Mouse (Mus musculus) brain, adult 2 months (tissue): Measurements from ENCODE around the gene Olfr1418.
A peak's percentile ranks its signal among the peaks of the same experiment; 100 is the strongest.
"Not testable (repeated sequence)": the region's sequence is repeated elsewhere in the genome, so short reads cannot be mapped to it uniquely, and the experiment has no call there.

Experiments used
- DNase-seq: peaks from one replicate; pipeline ENCODE4 v3.0.0; 2011; ENCODE audit warnings: low read depth, low spot score

Gene Olfr1418

DNA sequence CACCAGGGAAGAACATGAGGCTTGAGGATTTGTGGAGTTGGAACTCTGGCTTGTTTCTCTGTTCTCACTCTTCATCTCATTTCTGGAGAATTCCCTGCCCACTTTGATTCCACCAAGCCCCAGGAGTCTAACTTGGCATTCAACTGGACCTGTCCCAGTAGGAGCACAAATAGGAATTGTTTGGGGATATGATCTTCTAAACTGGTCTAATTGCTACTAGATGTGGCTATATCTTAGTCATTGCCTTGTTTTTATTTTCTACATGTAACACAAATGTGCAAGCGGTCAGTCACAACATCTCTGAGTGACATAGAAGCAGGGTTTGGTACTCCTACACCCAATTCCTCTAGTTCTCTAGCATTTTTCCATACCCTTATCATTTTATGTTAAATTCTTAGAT lies at the start of gene Olfr1418:
Gene Olfr1418 (minus strand): TSS at position 101 of the 400 bp plus-strand sequence.
- no peak for DNase-seq

DNA sequence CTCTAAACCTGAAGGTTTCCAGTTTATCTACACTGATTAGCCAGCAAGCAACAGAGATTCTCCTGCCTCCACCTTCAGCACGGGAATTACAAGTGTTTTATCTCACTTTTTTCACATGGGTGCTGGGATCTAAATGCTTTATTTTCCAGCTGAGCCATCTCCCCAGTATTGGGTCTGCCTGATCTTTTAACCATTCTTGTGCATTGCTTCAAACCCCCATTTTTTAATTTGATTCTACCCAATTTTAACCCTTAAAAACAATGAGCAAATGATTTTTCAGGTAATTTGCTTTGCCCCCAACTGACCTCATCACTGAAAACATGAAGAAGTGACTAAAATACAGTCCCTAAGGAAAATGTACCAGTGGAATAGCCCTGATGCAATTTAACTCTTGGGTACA lies 25.4 kb upstream of the Olfr1418 start, which contains the start of gene Olfr1420:
Gene Olfr1420 (plus strand): TSS at position 301 of the 400 bp plus-strand sequence.
- DNase-seq, result no peak

DNA sequence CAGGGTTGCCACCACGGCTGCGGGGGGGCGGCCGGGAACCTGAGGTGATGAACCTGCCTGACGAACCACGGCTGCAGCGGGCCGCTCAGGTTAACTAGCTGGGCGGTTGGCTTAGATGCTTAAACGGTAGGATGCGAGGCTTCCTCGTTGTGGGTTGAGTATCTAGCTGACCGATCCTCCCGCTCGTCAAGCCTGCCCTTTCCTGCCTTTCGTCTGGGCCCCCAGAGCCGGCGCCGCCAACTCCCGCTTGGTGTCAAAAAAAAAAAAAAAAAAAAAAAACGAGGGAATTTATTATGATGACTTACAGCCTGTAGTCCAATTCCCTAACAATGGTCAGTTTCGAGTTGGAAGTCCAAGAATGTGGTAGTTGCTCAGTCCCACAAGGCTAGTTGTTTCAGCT lies 17.5 kb upstream of the Olfr1418 start:
- not testable (repeated sequence) for DNase-seq

DNA sequence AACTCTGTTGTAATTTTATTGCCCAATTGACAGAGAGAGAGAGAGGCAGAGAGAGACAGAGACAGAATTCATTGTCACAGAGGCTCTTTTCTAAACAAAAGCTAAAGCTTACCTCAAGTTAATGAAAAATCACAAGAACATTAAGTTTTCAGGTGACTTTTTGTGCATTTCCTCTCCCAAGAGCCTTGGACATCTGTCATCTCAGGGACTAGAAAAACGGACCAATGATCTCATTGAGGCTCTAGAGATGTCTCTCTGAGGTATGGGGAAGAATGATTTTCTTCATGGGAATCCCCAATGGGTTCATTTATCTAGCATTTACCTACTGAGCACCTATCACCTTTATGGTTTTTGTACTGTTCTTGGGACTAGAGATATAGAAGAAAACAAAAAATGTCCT lies 14.1 kb upstream of the Olfr1418 start, which contains the start of gene Olfr1419:
Gene Olfr1419 (minus strand): TSS at position 101 of the 400 bp plus-strand sequence.
- DNase-seq, result no peak

DNA sequence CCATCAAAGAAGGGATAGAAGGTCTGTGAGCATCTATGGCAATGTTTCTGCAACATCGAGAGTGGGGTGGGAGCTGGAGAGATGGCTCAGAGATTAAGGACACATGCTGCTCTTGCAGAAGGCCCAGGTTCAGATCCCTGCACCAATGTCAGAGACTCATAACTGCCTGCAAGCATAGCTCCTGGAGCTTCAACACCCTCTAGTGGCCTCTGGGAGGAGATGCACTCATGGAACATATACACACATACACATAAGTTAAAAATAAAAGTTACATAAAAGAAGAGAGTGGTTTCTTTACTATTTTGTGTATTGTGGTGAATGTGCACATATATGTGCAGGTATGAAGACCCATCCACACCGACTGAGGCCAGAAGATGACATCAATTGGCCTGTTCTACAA lies 7.0 kb upstream of the Olfr1418 start:
- no peak for DNase-seq

DNA sequence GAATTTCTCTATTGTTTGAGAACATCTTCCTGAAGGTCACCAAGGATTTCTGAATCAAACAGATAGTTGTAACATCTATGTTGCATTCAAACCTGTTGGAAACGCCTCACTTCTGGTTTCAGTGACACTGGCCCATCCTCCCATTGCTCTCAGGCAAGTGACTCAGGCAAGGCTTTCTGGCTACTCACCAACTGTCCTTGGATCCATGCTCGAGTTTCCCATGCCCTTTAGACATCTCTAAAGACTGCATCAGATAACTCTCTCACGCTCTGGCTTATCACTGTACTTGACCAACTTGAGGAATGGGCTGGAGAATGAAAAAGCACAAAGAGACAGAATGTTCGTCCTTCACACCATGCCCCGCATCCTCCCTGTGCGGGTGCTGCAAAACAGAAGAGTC lies 4.4 kb downstream of the Olfr1418 start:
- no peak for DNase-seq

DNA sequence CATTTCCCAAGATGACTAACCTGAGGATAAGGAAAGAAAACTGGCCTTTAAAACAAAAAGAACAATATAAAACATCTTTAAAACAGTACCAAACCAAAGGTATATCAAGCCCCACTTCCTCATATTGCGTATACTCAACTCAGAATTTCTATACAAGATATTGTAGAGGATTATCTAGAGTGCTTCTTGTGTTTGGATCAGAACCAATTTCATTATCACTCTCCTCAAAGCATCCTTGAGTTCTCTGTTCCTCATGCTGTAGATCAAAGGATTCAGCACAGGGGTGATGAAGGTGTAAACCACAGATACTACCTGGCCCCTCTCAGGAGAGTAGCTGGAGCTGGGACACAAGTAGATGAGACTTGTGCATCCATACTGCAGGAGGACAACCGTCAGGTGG lies 6.0 kb downstream of the Olfr1418 start:
- DNase-seq, result no peak

DNA sequence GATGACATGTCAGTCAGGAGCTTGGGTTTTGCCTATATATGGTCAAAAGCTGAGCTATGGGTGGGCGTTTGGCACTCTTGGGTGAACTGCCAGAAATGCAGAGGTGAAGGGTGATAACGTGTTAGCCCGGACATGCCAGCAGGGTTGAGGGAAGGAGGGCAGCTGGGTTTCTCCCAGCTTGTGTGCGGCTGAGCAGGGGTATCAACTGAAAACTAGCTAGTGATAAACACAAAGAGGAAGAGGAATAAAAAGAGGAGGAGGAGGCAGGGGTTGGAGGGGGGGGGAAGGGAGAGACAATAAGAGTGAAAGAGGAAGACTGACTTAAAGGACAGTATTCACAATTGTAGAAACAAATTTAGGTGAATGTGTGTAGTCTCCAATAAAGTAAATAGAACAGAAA lies 8.2 kb downstream of the Olfr1418 start:
- DNase-seq, result no peak

DNA sequence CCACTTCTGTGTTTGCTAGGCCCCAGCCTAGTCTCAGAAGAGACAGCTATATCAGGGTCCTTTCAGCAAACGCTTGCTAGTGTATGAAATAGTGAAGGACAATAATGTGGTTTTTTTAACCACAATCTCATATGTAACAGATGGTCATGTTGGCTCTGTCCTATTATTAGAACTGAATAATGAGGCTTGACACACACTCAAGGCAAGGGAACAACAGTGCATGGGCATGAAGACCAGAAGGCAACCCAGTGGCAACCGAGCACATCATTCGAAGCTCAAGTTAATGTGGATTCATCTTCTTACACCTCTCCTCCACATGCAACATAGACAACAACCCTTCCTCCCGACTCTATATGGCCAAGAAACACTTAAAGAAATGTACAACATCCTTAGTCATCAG lies 14.5 kb downstream of the Olfr1418 start:
- DNase-seq, result peak; percentile 29

DNA sequence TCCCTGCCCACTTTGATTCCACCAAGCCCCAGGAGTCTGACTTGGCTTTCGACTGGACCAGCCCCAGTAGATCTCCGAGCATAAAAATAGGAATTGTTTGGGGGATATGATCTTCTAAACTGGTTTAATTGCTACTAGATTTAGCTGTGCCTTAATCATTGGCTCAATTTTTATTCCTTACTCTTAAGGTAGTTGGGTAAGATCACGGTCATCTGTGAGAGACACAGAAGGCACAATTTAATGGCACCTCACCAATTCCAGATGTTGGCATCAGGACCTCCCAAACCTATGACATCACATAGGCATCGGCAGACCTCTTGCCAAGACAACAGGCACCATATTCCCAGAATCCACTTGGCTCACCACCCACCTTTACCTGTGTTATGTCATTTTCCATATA lies 21.7 kb downstream of the Olfr1418 start, which contains the start of gene Olfr1417:
Gene Olfr1417 (minus strand): TSS at position 101 of the 400 bp plus-strand sequence.
- no peak for DNase-seq

DNA sequence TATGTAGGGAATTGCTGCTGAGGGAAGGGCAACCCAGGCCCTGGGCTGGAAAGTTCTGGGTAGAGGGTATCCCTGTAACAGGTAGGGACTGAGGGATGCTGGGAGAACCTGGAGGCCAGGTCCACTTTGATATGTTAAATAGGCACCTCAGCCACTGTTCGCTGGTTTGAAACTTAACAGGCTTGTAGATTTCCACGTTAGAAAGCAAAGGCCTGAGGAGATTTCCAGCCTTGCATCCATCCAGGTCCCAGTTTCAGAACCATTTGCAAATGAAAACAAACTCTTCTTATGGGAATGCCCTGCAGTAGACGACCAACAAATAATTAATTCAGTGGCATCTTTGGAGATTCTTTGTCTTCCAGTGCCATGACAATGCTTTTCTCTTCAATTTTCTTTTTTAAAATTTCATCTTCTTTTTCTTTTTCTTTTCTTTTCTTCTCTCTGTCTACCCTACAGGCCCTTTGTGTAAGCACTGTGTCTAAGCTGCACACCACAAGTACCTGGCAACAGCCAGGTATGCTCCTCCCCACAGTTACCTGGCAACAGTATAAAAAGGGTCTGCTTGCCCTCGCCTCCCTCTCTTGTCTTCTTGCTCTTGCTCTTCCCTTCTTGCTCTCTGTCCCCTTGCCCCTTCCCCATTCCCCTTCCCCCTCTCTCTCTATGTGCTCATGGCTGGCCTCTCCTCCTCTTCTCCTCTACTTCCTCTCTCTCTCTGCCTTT lies 37.4 kb downstream of the Olfr1418 start:
- DNase-seq, result no peak

DNA sequence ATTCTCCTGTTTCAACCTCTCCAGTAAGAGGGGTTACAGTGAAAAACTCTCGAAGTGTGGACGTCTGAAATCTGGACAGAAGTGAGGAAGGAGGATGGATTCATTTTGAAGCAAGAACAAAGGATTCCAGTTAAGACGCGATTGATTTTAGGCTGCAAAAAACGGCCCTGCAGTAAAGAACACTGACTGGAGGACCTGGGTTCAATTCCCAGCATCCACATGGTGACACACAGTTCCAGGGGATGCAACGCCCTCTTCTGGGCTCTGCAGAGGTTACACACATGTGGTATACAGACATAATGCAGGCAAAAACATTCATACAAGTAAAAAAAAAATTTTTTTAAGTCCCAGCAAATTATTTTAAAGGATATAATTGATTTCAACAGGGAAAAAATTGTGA lies 40.7 kb downstream of the Olfr1418 start:
- peak; percentile 18 for DNase-seq

DNA sequence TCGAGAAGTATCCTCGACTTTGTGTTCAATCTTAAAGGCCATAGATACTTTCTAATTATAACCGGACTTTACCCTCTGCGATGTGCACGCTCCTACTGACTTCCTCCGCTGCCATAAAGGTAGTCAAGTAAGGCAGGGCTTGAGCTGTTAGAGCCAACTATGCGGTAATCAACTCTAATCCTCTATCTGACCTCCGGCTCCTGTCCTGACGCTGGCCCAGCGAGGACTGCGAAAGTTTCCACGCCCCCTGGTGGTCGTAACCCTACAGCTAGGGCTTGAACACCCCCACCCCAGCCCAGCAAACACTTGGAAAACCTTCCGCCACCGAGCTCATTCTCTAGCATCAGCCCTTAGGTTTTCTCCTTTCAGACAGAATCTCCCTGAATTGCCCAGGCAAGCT lies 41.1 kb downstream of the Olfr1418 start:
- peak; percentile 81 for DNase-seq

DNA sequence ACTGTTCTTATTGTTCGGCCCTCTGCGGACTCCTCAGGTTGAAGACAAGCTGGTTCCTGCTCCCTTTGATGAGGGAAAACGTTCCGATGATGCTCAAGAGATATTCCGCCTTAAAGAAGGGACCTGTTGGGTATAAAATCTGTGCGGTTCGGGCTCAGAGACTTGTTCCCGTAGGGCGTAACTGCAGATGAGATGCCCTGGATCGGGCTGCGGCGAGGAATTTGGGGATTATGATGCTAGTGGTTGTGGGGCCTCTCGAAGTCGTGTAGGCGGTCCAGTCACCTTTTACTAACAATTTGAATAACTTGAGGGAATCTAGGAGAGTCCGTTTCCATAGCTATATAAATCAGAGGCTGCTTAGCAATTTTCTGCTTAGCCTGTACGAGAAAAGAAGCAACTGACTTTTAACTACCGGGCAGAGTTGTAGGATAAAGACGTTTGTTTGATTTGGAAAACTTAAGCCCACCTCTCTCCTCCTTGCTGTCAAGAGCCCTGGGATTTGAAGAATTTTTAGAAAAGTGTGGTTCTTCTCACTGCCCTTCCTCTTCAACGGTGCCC lies 41.6 kb downstream of the Olfr1418 start, which contains the start of gene Stx3:
Gene Stx3 (minus strand): TSS at position 261 of the 558 bp plus-strand sequence.
- peak; percentile 47 for DNase-seq

DNA sequence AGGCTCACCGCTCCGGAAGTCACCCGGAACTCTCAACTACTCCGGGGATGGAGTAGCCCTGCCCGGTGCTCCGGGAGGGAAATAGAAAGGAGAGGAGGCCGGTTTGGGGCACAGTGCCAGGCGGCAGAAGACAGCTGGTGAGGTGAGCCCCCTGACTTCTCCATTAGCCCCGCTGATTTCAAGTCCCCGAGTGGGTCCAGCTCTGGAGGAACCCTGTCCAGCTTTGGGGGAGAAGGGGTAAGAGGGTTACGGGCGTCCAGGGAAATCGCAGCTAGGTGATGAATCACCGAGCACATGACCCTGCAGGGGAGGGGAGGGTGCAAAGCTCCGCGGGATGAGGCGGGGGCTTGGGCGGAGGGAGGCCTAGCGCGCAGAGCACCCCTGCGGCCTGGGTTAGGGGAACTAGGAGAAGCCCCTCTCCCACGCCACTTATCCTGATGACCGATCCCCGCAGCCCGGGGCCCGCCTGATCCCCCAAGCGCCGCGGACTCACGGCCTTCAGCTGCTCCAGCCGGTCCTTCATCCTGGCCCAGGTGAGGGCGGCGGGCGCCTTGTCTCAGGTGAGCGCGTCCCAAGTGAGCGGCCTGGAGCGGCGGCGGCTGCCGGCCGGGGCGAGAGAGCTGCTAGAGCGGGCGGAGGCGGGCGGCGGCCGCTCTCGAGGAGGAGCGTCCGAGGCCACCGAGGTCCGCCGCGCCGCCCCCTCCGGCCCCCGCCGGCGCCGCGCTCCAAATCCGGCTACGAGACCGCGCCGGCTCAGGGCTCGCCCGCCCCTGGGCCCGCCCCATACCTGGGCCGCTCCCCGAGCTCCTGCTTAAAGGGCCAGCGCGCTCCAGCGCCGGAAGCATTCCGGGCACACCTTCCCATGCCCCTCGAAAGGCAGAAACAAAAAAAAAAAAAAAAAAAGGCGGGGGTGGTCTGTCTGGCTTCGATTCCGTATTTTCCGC lies 42.4 kb downstream of the Olfr1418 start:
- DNase-seq, result peak; percentile 85

DNA sequence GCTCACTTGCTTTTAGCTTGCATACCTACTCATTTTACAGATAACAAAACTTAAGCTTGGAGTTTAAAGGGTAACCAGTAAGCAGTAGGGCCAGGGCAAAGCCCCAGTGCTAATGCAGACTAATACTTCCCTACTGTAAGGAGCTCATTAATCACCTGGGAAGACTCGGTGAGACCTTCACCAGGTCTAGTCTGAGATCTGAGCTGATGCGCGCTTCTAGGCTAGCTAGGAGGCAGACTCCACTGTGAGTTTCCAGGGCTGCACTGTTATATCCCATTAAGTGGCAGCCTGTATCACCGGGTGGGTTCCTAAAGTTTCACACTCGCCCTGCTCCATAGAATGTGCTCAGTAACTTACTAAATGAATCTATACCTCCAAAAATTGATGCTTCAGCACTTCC lies 43.3 kb downstream of the Olfr1418 start:
- DNase-seq, result peak; percentile 18

DNA sequence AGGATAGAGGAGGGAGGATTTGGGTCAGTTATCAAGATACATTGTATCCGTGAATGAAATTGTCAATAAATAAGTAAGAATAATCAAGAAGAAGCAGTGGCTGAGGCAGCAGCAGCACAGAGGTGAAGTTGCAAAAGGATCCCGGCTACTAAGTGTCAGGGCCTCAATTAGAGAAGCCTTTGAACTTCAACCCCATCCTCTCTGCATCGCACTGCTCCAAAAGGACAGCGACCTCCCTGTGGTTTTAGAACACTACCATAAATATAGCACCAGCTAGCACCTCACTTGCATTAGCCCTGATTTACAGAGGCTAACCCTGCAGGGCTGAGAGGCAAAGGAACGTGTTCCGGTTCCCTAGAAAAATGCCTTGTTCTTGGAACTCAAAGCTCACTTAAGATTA lies 44.2 kb downstream of the Olfr1418 start:
- no peak for DNase-seq

DNA sequence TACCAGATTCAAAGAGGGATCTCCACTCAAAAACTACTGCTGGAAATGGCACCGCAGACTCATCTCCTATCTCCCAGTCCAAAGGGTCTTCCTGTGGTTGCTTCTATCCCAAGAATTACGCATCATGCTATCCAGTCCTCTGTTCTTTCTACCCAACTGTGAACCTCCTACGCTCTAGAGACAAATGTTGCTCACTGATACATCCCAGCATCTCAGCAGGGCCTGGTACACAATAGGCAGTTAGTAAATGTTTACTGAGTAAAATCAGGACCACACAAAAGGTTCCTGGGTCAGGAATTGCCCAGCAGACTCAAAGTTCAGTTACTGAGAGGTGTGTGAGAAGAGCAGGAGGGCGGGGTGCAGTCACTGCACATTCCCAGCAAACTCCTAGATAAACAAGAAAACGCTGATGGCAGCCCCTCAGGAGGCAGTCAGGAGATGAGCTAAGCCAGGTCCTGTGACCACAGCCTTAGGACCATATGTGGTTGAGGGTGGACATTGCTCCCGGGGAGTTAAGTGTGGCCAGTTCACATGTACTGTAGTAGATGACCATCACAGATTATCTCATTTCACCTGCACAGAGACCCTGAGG lies 46.0 kb downstream of the Olfr1418 start:
- DNase-seq, result no peak

DNA sequence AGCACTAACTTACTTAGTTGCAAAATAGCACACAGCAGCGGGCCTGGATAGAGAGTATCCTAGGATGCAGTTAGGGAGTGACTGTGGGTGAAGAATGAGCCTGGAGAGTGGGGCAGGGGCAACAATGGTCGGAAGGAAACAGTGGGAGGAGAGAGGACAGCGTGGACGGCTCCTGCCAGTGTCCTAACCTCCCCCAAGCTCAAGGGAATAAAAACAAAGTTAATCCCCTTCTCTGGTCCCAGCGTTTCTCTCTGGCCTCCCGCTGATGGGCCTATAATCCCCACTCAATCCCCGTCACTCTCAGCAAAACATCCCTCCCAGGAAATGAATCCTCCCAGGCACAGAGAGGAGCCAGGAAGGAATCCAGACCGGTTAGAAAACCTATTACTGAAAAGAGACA lies 47.2 kb downstream of the Olfr1418 start:
- DNase-seq, result no peak

DNA sequence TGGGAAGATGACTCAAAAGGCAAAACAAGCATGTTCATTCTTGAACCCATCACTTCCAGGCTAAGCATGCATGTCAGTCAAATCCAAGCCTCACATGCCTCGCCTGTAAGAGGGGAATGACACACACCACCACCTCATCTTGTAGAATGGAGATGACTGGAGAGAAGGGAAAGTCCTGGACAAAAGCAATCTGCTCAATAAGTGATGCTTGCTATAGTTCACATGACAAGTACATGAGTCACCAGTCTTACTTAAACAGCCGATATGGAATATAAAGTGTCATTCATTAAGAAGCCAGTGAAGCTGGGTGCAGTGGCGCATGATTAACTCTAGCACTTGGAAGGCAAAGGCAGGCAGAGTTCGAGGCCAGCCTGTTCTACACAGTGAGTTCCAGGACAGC lies 47.7 kb downstream of the Olfr1418 start:
- DNase-seq, result peak; percentile 14

DNA sequence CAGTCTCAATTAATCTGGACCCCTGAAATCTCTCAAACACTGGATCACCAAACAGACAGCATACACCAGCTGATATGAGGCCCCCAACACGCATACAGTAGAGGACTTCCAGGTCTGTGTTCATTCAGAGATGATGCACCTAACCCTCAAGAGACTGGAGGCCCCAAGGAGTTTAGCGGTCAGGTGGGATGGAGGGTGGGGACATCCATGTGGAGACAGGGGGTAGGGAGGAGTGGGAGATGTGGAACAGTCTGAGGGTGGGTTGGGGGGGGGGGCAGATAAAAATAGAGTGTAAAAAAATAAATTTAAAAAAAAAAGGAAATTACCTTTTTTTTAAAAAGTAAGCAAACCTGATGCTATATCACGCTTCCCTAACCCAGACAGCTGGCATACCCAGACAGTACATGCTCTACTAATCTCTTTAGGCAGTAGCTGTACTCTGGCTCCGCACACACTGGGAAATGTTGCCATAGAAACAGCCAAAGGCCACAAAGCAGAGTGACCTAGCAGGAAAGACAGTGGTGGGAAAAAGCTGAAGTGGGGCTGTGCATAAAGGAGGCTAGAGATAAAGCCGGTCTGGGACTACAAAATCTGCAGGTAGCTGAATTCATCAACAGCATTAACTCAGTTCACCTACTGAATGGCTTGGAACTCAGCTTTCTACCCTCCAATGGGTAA lies 49.0 kb downstream of the Olfr1418 start:
- peak; percentile 65 for DNase-seq
